Mouse (Mus musculus) G1E (cell line): ENCODE measurements around the gene Nlk.

ENCODE experiments used
- CTCF ChIP-seq: IDR thresholded peaks from 2 replicates; pipeline ENCODE4 v1.5.1; 2012; ENCODE audit warnings: low read depth, low read length, inconsistent platforms, mixed read lengths
- GATA1 ChIP-seq: IDR thresholded peaks from 2 replicates; pipeline ENCODE4 v1.6.1; 2012; ENCODE audit warnings: borderline replicate concordance, low read length, inconsistent platforms, mixed read lengths
- GATA2 ChIP-seq: IDR thresholded peaks from 2 replicates; pipeline ENCODE4 v1.6.1; 2012; ENCODE audit warnings: low read depth, low read length, inconsistent platforms, borderline replicate concordance
- POLR2AphosphoS5 ChIP-seq: IDR thresholded peaks from 2 replicates; pipeline ENCODE4 v1.6.1; 2012; ENCODE audit warnings: low read depth, low read length, inconsistent platforms; ENCODE audit not compliant: insufficient replicate concordance
- TAL1 ChIP-seq: conservative IDR thresholded peaks from 2 replicates; pipeline ENCODE4 v1.6.1; 2012; ENCODE audit warnings: low read depth, low read length, inconsistent platforms, mixed read lengths

GRCm38 (mm10) chr11:78694249-78694648, 2.9 kb downstream of the Nlk start:
- TF ChIP-seq GATA1 (no peak), TAL1 (no peak), CTCF (no peak), POLR2AphosphoS5 (no peak), GATA2 (no peak)
